Mouse (Mus musculus): ENCODE results near the gene Hist1h2ah. TPM values are rescaled to one million over a fixed set of nuclear protein-coding genes. Genes with fewer than 3 reads are reported as not detected.

Hist1h2ah gene
- total and polyA plus RNA-seq, 2 experiments from 2014 or later = 48.9 TPM; not detected in 1

GRCm38 (mm10) chr13:22029928-22030327, 5.4 kb downstream of the Hist1h2ah start:
- no peak overlapping the region for H3K27ac ChIP-seq (ENCODE audit: low read depth)
- no peak overlapping the region for H3K4me2 ChIP-seq (ENCODE audit: low read depth, low read length)
- no peaks in the 10 kb centered on the region for H3K9me3 ChIP-seq (replicated peaks; ENCODE audit: control insufficient read depth, low read length)
- 40% methylated on average over 8 of the region's 8 CpGs for WGBS
- H3K9ac ChIP-seq (replicated peaks; ENCODE audit: low read depth, low read length) = no peak overlapping the region
- H3K4me1 ChIP-seq (ENCODE audit: control insufficient read depth, insufficient read depth) = 0 out of 2 replicates have a peak, but pooled peaks cover 4% of the 10 kb centered on the region
- no peak for DNase-seq (ENCODE audit: low spot score)
- TF ChIP-seq CTCF (IDR thresholded peaks at IDR 0.05; ENCODE audit: low read depth) = no peak
- TF ChIP-seq EP300 (IDR thresholded peaks at IDR 0.05; ENCODE audit: low read depth) = no peak
- ATAC-seq (ENCODE audit: insufficient read depth, low read depth) = no peak
- H3K27me3 ChIP-seq (ENCODE audit: control insufficient read depth, insufficient read depth, low read length) = no peaks in the 10 kb centered on the region
- H3K36me3 ChIP-seq (replicated peaks; ENCODE audit: control insufficient read depth, insufficient read depth, low read length) = no peaks in the 10 kb centered on the region
- no peak overlapping the region for H3K4me3 ChIP-seq (ENCODE audit: low read depth, low read length)

GRCm38 (mm10) chr13:22028673-22029460, 6.5 kb downstream of the Hist1h2ah start:
- ATAC-seq (ENCODE audit: insufficient read depth, low read depth) (peak; percentile 82), DNase-seq (ENCODE audit: low spot score) (peak; percentile 85)
- Histone ChIP-seq H3K4me2 (ENCODE audit: low read depth, low read length) (peak overlapping the region; percentile 73), H3K9ac (replicated peaks; ENCODE audit: low read depth, low read length) (peak overlapping the region; percentile 58; the same call in 1 of the 2 replicates), H3K9me3 (replicated peaks; ENCODE audit: control insufficient read depth, low read length) (no peaks in the 10 kb centered on the region), H3K36me3 (replicated peaks; ENCODE audit: control insufficient read depth, insufficient read depth, low read length) (no peaks in the 10 kb centered on the region), H3K4me1 (ENCODE audit: control insufficient read depth, insufficient read depth) (no peaks in the 10 kb centered on the region), H3K27me3 (ENCODE audit: control insufficient read depth, insufficient read depth, low read length) (no peaks in the 10 kb centered on the region), H3K4me3 (ENCODE audit: low read depth, low read length) (peak overlapping the region; percentile 58), H3K27ac (ENCODE audit: low read depth) (peak overlapping the region; percentile 86)
- 1% methylated on average over 40 of the region's 40 CpGs for WGBS
- TF ChIP-seq CTCF (IDR thresholded peaks at IDR 0.05; ENCODE audit: low read depth) (peak; percentile 96), EP300 (IDR thresholded peaks at IDR 0.05; ENCODE audit: low read depth) (no peak)

GRCm38 (mm10) chr13:22026058-22027031, 9.0 kb downstream of the Hist1h2ah start:
- H3K27me3 ChIP-seq (ENCODE audit: control insufficient read depth, insufficient read depth, low read length) = no peaks in the 10 kb centered on the region
- no peaks in the 10 kb centered on the region for H3K4me1 ChIP-seq (ENCODE audit: control insufficient read depth, insufficient read depth)
- H3K27ac ChIP-seq (ENCODE audit: low read depth) = peak overlapping the region; percentile 23; the same call in 1 of the 2 replicates
- peak overlapping the region; percentile 53 for H3K4me3 ChIP-seq (ENCODE audit: low read depth, low read length)
- ATAC-seq (ENCODE audit: insufficient read depth, low read depth) (peak; percentile 55; the same call in 1 of the 2 replicates), DNase-seq (ENCODE audit: low spot score) (peak; percentile 67)
- H3K36me3 ChIP-seq (replicated peaks; ENCODE audit: control insufficient read depth, insufficient read depth, low read length) = no peaks in the 10 kb centered on the region
- H3K9ac ChIP-seq (replicated peaks; ENCODE audit: low read depth, low read length) = peak overlapping the region; percentile 15; the same call in 1 of the 2 replicates
- H3K9me3 ChIP-seq (replicated peaks; ENCODE audit: control insufficient read depth, low read length) = no peaks in the 10 kb centered on the region
- no peak for TF ChIP-seq EP300 (IDR thresholded peaks at IDR 0.05; ENCODE audit: low read depth)
- no peak for TF ChIP-seq CTCF (IDR thresholded peaks at IDR 0.05; ENCODE audit: low read depth)
- peak overlapping the region; percentile 59 for H3K4me2 ChIP-seq (ENCODE audit: low read depth, low read length)
- 2% methylated on average over 35 of the region's 35 CpGs for WGBS

- DNase-seq (ENCODE audit: low spot score) (peak; percentile 68), ATAC-seq (ENCODE audit: insufficient read depth, low read depth) (peak; percentile 73)
- Histone ChIP-seq H3K4me3 (ENCODE audit: low read depth, low read length) (peak overlapping the region; percentile 62), H3K4me1 (ENCODE audit: control insufficient read depth, insufficient read depth) (0 out of 2 replicates have a peak, but pooled peaks cover 2% of the 10 kb centered on the region), H3K36me3 (replicated peaks; ENCODE audit: control insufficient read depth, insufficient read depth, low read length) (no peaks in the 10 kb centered on the region), H3K9me3 (replicated peaks; ENCODE audit: control insufficient read depth, low read length) (no peaks in the 10 kb centered on the region), H3K27me3 (ENCODE audit: control insufficient read depth, insufficient read depth, low read length) (0 out of 2 replicates have a peak, but pooled peaks cover 3% of the 10 kb centered on the region), H3K9ac (replicated peaks; ENCODE audit: low read depth, low read length) (peak overlapping the region; percentile 50), H3K4me2 (ENCODE audit: low read depth, low read length) (peak overlapping the region; percentile 93), H3K27ac (ENCODE audit: low read depth) (peak overlapping the region; percentile 55; the same call in 1 of the 2 replicates)
- 1% methylated on average over 9 of the region's 9 CpGs for WGBS
- TF ChIP-seq EP300 (IDR thresholded peaks at IDR 0.05; ENCODE audit: low read depth) (no peak), CTCF (IDR thresholded peaks at IDR 0.05; ENCODE audit: low read depth) (no peak)
Observed at GRCm38 (mm10) chr13:22022241-22022640, 13.1 kb downstream of the Hist1h2ah start.

- Histone ChIP-seq H3K4me3 (ENCODE audit: low read depth, low read length) (peak overlapping the region; percentile 62), H3K9me3 (replicated peaks; ENCODE audit: control insufficient read depth, low read length) (no peaks in the 10 kb centered on the region), H3K4me1 (ENCODE audit: control insufficient read depth, insufficient read depth) (0 out of 2 replicates have a peak, but pooled peaks cover 2% of the 10 kb centered on the region), H3K27ac (ENCODE audit: low read depth) (peak overlapping the region; percentile 55), H3K9ac (replicated peaks; ENCODE audit: low read depth, low read length) (peak overlapping the region; percentile 50), H3K36me3 (replicated peaks; ENCODE audit: control insufficient read depth, insufficient read depth, low read length) (no peaks in the 10 kb centered on the region), H3K4me2 (ENCODE audit: low read depth, low read length) (peak overlapping the region; percentile 93), H3K27me3 (ENCODE audit: control insufficient read depth, insufficient read depth, low read length) (0 out of 2 replicates have a peak, but pooled peaks cover 3% of the 10 kb centered on the region)
- under 1% methylated on average over 11 of the region's 11 CpGs for WGBS
- no peak for DNase-seq (ENCODE audit: low spot score)
- peak; percentile 51; the same call in 1 of the 2 replicates for ATAC-seq (ENCODE audit: insufficient read depth, low read depth)
- TF ChIP-seq EP300 (IDR thresholded peaks at IDR 0.05; ENCODE audit: low read depth) = no peak
- no peak for TF ChIP-seq CTCF (IDR thresholded peaks at IDR 0.05; ENCODE audit: low read depth)
Observed at GRCm38 (mm10) chr13:22021581-22021980, 13.8 kb downstream of the Hist1h2ah start.

All from heart, postnatal 0 days (tissue).